Mouse (Mus musculus) kidney, embryonic 15.5 days (tissue): ENCODE results near the gene Prkar2b. TPM values are rescaled to one million over a fixed set of nuclear protein-coding genes. Genes with fewer than 3 reads are reported as not detected.

Experiments used
- ATAC-seq: fragments of 200-750 bp; cut with Nextera tagmentation; replicated peaks from 2 replicates; pipeline ENCODE4 v1.8.0; 2017; ENCODE audit warnings: moderate TSS enrichment; ENCODE audit not compliant: low FRiP score
- H3K27ac ChIP-seq: fragments of 300-500 bp; sonication (generic); 2 replicates; pipeline ENCODE4 v1.5.1; 2015; ENCODE audit warnings: mild to moderate bottlenecking, inconsistent platforms
- H3K27me3 ChIP-seq: fragments of 300-500 bp; sonication (generic); 2 replicates; pipeline ENCODE4 v1.6.1; 2015; ENCODE audit warnings: inconsistent platforms
- H3K36me3 ChIP-seq: fragments of 300-500 bp; sonication (generic); 2 replicates; pipeline ENCODE4 v1.6.1; 2015; ENCODE audit warnings: inconsistent platforms
- H3K4me1 ChIP-seq: fragments of 300-500 bp; sonication (generic); 2 replicates; pipeline ENCODE4 v1.6.1; 2015; ENCODE audit warnings: inconsistent platforms
- H3K4me2 ChIP-seq: fragments of 300-500 bp; sonication (generic); 2 replicates; pipeline ENCODE4 v1.6.1; 2015; ENCODE audit warnings: moderate library complexity, mild to moderate bottlenecking, inconsistent platforms
- H3K4me3 ChIP-seq: fragments of 300-500 bp; sonication (generic); replicated peaks from 2 replicates; pipeline ENCODE4 v1.5.1; 2015; ENCODE audit warnings: mild to moderate bottlenecking, inconsistent platforms
- H3K9ac ChIP-seq: fragments of 300-500 bp; sonication (generic); 2 replicates; pipeline ENCODE4 v1.6.1; 2015; ENCODE audit warnings: mild to moderate bottlenecking, inconsistent platforms
- H3K9me3 ChIP-seq: fragments of 300-500 bp; sonication (generic); replicated peaks from 2 replicates; pipeline ENCODE4 v1.6.1; 2016; ENCODE audit warnings: inconsistent platforms
- WGBS: fragments of 180-500 bp; shearing (Covaris S2); methylation state at CpG from one replicate; pipeline ENCODE4 v1.1.7; 2015; ENCODE audit warnings: mixed read lengths; 5-methylcytosine and 5-hydroxymethylcytosine counted together
- polyA plus RNA-seq: library from polyadenylated mRNA; unstranded; fragments of >200 nt; fragmentation: Nextera tagmentation; extraction: Ambion mirVana; gene quantifications from 2 replicates; pipeline ENCODE4 v1.2.1, GENCODE M21; 2015

Gene Prkar2b
- polyA plus RNA-seq, 1 experiment from 2014 or later: 22.7 TPM

GRCm38 (mm10) chr12:31976544-31976943 lies 84.6 kb downstream of the Prkar2b start:
- Histone ChIP-seq H3K27ac (no peak overlapping the region), H3K36me3 (0 out of 2 replicates have a peak, but pooled peaks cover 1% of the 10 kb centered on the region), H3K9me3 (no peaks in the 10 kb centered on the region), H3K4me2 (no peak overlapping the region), H3K4me1 (0 out of 2 replicates have a peak, but pooled peaks cover 6% of the 10 kb centered on the region), H3K9ac (no peak overlapping the region), H3K27me3 (no peaks in the 10 kb centered on the region), H3K4me3 (no peak overlapping the region)
- no peak for ATAC-seq
- WGBS: 50% methylated on average over 7 of the region's 7 CpGs

- Histone ChIP-seq H3K27ac (0 out of 2 replicates have a peak overlapping the region, but pooled peaks have one; percentile 32), H3K27me3 (no peaks in the 10 kb centered on the region), H3K4me1 (0 out of 2 replicates have a peak, but pooled peaks cover 6% of the 10 kb centered on the region), H3K4me2 (no peak overlapping the region), H3K4me3 (no peak overlapping the region), H3K9me3 (no peaks in the 10 kb centered on the region), H3K36me3 (0 out of 2 replicates have a peak, but pooled peaks cover 3% of the 10 kb centered on the region), H3K9ac (no peak overlapping the region)
- WGBS: 43% methylated on average over 13 of the region's 13 CpGs
- peak; percentile 96 for ATAC-seq
These were observed 87.5 kb downstream of the Prkar2b start for GRCm38 (mm10) chr12:31973473-31974172.

GRCm38 (mm10) chr12:31971547-31971946 lies 89.5 kb downstream of the Prkar2b start:
- no peak for ATAC-seq
- Histone ChIP-seq H3K36me3 (0 out of 2 replicates have a peak, but pooled peaks cover 3% of the 10 kb centered on the region), H3K9me3 (no peaks in the 10 kb centered on the region), H3K27me3 (no peaks in the 10 kb centered on the region), H3K4me2 (no peak overlapping the region), H3K4me3 (no peak overlapping the region), H3K4me1 (0 out of 2 replicates have a peak, but pooled peaks cover 6% of the 10 kb centered on the region), H3K9ac (no peak overlapping the region), H3K27ac (no peak overlapping the region)
- 84% methylated on average over 8 of the region's 8 CpGs for WGBS

GRCm38 (mm10) chr12:31969111-31969510 lies 92.0 kb downstream of the Prkar2b start:
- no peak overlapping the region for H3K4me3 ChIP-seq
- H3K36me3 ChIP-seq: 0 out of 2 replicates have a peak, but pooled peaks cover 3% of the 10 kb centered on the region
- H3K4me2 ChIP-seq: no peak overlapping the region
- 0 out of 2 replicates have a peak, but pooled peaks cover 6% of the 10 kb centered on the region for H3K4me1 ChIP-seq
- WGBS: 35% methylated on average over 1 of the region's 1 CpGs
- no peaks in the 10 kb centered on the region for H3K27me3 ChIP-seq
- ATAC-seq: no peak
- no peak overlapping the region for H3K27ac ChIP-seq
- H3K9ac ChIP-seq: no peak overlapping the region
- no peaks in the 10 kb centered on the region for H3K9me3 ChIP-seq

GRCm38 (mm10) chr12:31967536-31967935 lies 93.6 kb downstream of the Prkar2b start:
- 0 out of 2 replicates have a peak, but pooled peaks have one; percentile 36 for ATAC-seq
- Histone ChIP-seq H3K27me3 (no peaks in the 10 kb centered on the region), H3K4me3 (no peak overlapping the region), H3K9me3 (no peaks in the 10 kb centered on the region), H3K4me2 (no peak overlapping the region), H3K36me3 (0 out of 2 replicates have a peak, but pooled peaks cover 3% of the 10 kb centered on the region), H3K27ac (no peak overlapping the region), H3K9ac (no peak overlapping the region), H3K4me1 (no peaks in the 10 kb centered on the region)
- WGBS: 8% methylated on average over 2 of the region's 2 CpGs

DNA sequence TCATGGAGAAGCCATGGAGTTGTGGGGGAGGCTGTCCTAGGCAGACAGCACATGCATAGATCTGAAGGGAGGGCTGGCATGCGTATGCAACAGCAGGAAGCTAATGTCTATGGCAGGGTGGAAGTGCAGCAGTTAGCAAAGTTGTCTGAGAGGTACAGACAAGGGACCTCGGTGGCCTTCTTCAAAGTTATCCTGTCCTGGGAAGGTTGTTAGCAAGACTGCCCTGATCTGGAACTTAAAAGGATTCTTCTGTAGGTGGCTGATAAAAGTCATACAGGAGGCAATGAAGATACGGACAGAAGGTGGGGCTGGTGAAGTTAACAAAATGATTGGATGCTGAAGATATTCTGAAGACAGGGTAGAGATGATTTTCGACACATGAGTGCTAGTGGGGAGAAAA lies 94.7 kb downstream of the Prkar2b start:
- Histone ChIP-seq H3K4me1 (no peaks in the 10 kb centered on the region), H3K9me3 (no peaks in the 10 kb centered on the region), H3K4me3 (no peak overlapping the region), H3K36me3 (0 out of 2 replicates have a peak, but pooled peaks cover under 1% of the 10 kb centered on the region), H3K9ac (no peak overlapping the region), H3K27ac (no peak overlapping the region), H3K27me3 (no peaks in the 10 kb centered on the region), H3K4me2 (no peak overlapping the region)
- 82% methylated on average over 4 of the region's 4 CpGs for WGBS
- ATAC-seq: no peak

- no peaks in the 10 kb centered on the region for H3K9me3 ChIP-seq
- H3K4me3 ChIP-seq: no peak overlapping the region
- WGBS: 92% methylated on average over 12 of the region's 12 CpGs
- H3K27me3 ChIP-seq: no peaks in the 10 kb centered on the region
- H3K4me2 ChIP-seq: no peak overlapping the region
- no peaks in the 10 kb centered on the region for H3K4me1 ChIP-seq
- H3K27ac ChIP-seq: no peak overlapping the region
- ATAC-seq: no peak
- H3K36me3 ChIP-seq: no peaks in the 10 kb centered on the region
- no peak overlapping the region for H3K9ac ChIP-seq
These were observed 95.4 kb downstream of the Prkar2b start for GRCm38 (mm10) chr12:31965517-31966212.

GRCm38 (mm10) chr12:31964074-31964473 lies 97.0 kb downstream of the Prkar2b start:
- 88% methylated on average over 6 of the region's 6 CpGs for WGBS
- no peak overlapping the region for H3K4me2 ChIP-seq
- H3K4me1 ChIP-seq: no peaks in the 10 kb centered on the region
- no peak overlapping the region for H3K9ac ChIP-seq
- ATAC-seq: no peak
- H3K9me3 ChIP-seq: no peaks in the 10 kb centered on the region
- no peaks in the 10 kb centered on the region for H3K27me3 ChIP-seq
- no peak overlapping the region for H3K4me3 ChIP-seq
- no peak overlapping the region for H3K27ac ChIP-seq
- no peaks in the 10 kb centered on the region for H3K36me3 ChIP-seq

DNA sequence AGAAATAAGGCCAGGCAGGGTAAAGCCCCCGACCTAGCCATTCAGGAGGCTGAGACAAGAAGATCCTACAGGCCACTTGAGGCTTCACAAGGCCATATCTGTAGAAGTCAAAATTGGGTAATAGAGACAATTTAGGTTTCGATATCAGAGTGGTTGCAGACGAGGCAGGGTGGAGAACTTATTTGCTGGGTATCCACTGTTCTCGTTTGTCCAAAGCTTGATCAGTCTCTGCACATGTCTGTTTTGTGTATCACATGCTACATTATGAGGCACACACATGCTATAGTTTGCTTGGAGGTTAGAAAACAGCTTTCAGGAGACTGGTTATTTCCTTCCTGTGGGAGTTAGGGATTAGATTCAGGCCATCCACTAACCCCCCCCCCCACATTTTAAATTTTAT lies 105.3 kb downstream of the Prkar2b start:
- Histone ChIP-seq H3K4me3 (no peak overlapping the region), H3K4me2 (no peak overlapping the region), H3K36me3 (no peaks in the 10 kb centered on the region), H3K4me1 (peaks cover 4% of the 10 kb centered on the region), H3K9ac (no peak overlapping the region), H3K9me3 (no peaks in the 10 kb centered on the region), H3K27me3 (no peaks in the 10 kb centered on the region), H3K27ac (no peak overlapping the region)
- WGBS: 86% methylated on average over 4 of the region's 4 CpGs
- no peak for ATAC-seq

DNA sequence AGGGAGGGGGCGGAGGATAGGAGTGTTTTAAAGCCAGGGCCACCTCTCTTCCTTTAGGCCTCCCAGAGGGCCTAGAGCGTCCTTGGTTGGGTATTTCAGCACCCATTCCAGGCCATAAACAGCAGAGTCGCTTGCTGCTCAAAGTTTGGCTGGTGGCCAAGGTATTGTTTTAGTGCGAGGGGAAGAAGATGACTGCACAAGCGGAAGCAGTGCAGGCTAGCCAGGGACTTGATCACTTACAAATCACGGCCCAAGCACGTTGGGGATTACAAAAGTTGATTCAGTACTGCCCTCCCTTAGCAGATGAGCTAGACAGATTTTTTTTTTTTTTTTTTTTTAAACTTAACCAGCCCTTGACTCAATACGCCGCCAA lies 110.5 kb downstream of the Prkar2b start:
- peak overlapping the region; percentile 90 for H3K27ac ChIP-seq
- H3K27me3 ChIP-seq: no peaks in the 10 kb centered on the region
- H3K4me3 ChIP-seq: peak overlapping the region; percentile 89
- no peak for ATAC-seq
- no peaks in the 10 kb centered on the region for H3K36me3 ChIP-seq
- peak overlapping the region; percentile 42 for H3K9ac ChIP-seq
- peaks cover 4% of the 10 kb centered on the region for H3K4me1 ChIP-seq
- no peaks in the 10 kb centered on the region for H3K9me3 ChIP-seq
- 6% methylated on average over 9 of the region's 9 CpGs for WGBS
- peak overlapping the region; percentile 73 for H3K4me2 ChIP-seq

- Histone ChIP-seq H3K27ac (peak within 1 kb of the TSS; percentile 100), H3K4me3 (peak within 1 kb of the TSS; percentile 89), H3K4me1 (peaks cover 4% of the 10 kb centered on the region), H3K9me3 (no peaks in the 10 kb centered on the region), H3K27me3 (no peaks in the 10 kb centered on the region), H3K4me2 (peak within 1 kb of the TSS; percentile 73), H3K36me3 (no peaks in the 10 kb centered on the region), H3K9ac (peak within 1 kb of the TSS; percentile 92)
- ATAC-seq: peak; percentile 96
- under 1% methylated on average over 63 of the region's 71 CpGs for WGBS
These were observed 111.1 kb downstream of the Prkar2b start, which contains the start of gene Hbp1 for GRCm38 (mm10) chr12:31949759-31950658. Gene Hbp1, minus strand, starts transcription at chr12:31950535.
